Mouse (Mus musculus) layer of hippocampus, adult 18-20 months (tissue): ENCODE results near the gene Mdm4. TPM values are rescaled to one million over a fixed set of nuclear protein-coding genes. Genes with fewer than 3 reads are reported as not detected.

ENCODE experiments used
- microRNA-seq, 2 experiments: library from miRNA; unstranded; fragments of <30 nt; microRNA quantifications; one replicate each; pipeline ENCODE4 v1.2.0; 2021
- total RNA-seq, 2 experiments: library from RNA; stranded (reverse); gene quantifications; 2 replicates each; pipeline ENCODE4 v1.2.3; 2021

Gene Mdm4
- total RNA-seq, 2 experiments from 2014 or later = 68.0 to 86.7 TPM

Small RNA genes lying within 50 kb of the gene (microRNA-seq; reads per million reads assigned to microRNA genes)
- 0 reads per million in 2 experiments for gene Gm44300

Other genes with a start within 250 kb of the Mdm4 start
- gene Lrrn2, start 150.3 kb downstream of the Mdm4 start, total RNA-seq = 100 to 1,000 TPM; 213 to 214 TPM
- gene Pik3c2b, start 15.1 kb upstream of the Mdm4 start, total RNA-seq = 10 to 100 TPM; 14.5 to 15.0 TPM
- 10 to 100 TPM; 43.7 to 44.2 TPM for gene Ppp1r15b, start 100.6 kb upstream of the Mdm4 start, total RNA-seq
- 10 to 100 TPM; 54.5 to 59.0 TPM for gene Plekha6, start 133.6 kb upstream of the Mdm4 start, total RNA-seq